Mouse (Mus musculus): ENCODE measurements around the gene Zfp426. TPM values are rescaled to one million over a fixed set of nuclear protein-coding genes. Genes with fewer than 3 reads are reported as not detected.
A peak's percentile ranks its signal among the peaks of the same experiment; 100 is the strongest.

Zfp426 gene
- total RNA-seq (2014; rRNA removed) (51.8 and 54.2 TPM in 2 replicates), polyA plus RNA-seq (2015; fragmentation: Nextera tagmentation; extraction: Ambion mirVana) (18.9 and 22.0 TPM in 2 replicates)

GRCm38 (mm10) chr9:20492527-20493233 is at the start of gene Zfp426:
TSS of gene Zfp426 (minus strand) at chr9:20492746.
- no peak for TF ChIP-seq CTCF (IDR thresholded peaks at IDR 0.05; ENCODE audit: low read depth)
- Histone ChIP-seq H3K4me1 (ENCODE audit: insufficient read depth) (peaks cover 14% of the 10 kb centered on the region), H3K4me3 (ENCODE audit: low read depth, low read length) (peak within 1 kb of the TSS; percentile 82), H3K4me2 (ENCODE audit: low read depth) (peak within 1 kb of the TSS; percentile 74), H3K27ac (ENCODE audit: low read depth, low read length) (peak within 1 kb of the TSS; percentile 97), H3K36me3 (ENCODE audit: insufficient read depth) (peaks cover 10% of the 10 kb centered on the region; the same call in 1 of the 2 replicates), H3K9ac (peak within 1 kb of the TSS; percentile 84), H3K27me3 (ENCODE audit: insufficient read depth, low read length) (no peaks in the 10 kb centered on the region), H3K9me3 (ENCODE audit: low read length) (no peaks in the 10 kb centered on the region)
- peak; percentile 95 for DNase-seq
- WGBS: under 1% methylated on average over 40 of the region's 40 CpGs
- ATAC-seq: peak; percentile 98

- no peaks in the 10 kb centered on the region for H3K36me3 ChIP-seq (ENCODE audit: insufficient read depth)
- no peaks in the 10 kb centered on the region for H3K9me3 ChIP-seq (ENCODE audit: low read length)
- ATAC-seq (no peak), DNase-seq (no peak)
- peaks cover 8% of the 10 kb centered on the region; the same call in 1 of the 2 replicates for H3K27me3 ChIP-seq (ENCODE audit: insufficient read depth, low read length)
- no peak for TF ChIP-seq CTCF (IDR thresholded peaks at IDR 0.05; ENCODE audit: low read depth)
- H3K4me3 ChIP-seq (ENCODE audit: low read depth, low read length): no peak overlapping the region
- no peak overlapping the region for H3K27ac ChIP-seq (ENCODE audit: low read depth, low read length)
- no peaks in the 10 kb centered on the region for H3K4me1 ChIP-seq (ENCODE audit: insufficient read depth)
- H3K9ac ChIP-seq: no peak overlapping the region
- WGBS: 77% methylated on average over 2 of the region's 2 CpGs
- no peak overlapping the region for H3K4me2 ChIP-seq (ENCODE audit: low read depth)
These were observed 44.1 kb upstream of the Zfp426 start for GRCm38 (mm10) chr9:20536598-20536997.

- Histone ChIP-seq H3K27ac (ENCODE audit: low read depth, low read length) (no peak overlapping the region), H3K9me3 (ENCODE audit: low read length) (no peaks in the 10 kb centered on the region), H3K4me3 (ENCODE audit: low read depth, low read length) (no peak overlapping the region), H3K27me3 (ENCODE audit: insufficient read depth, low read length) (peaks cover 7% of the 10 kb centered on the region; the same call in 1 of the 2 replicates), H3K4me1 (ENCODE audit: insufficient read depth) (no peaks in the 10 kb centered on the region), H3K4me2 (ENCODE audit: low read depth) (no peak overlapping the region), H3K36me3 (ENCODE audit: insufficient read depth) (no peaks in the 10 kb centered on the region), H3K9ac (no peak overlapping the region)
- ATAC-seq (peak; percentile 80), DNase-seq (peak; percentile 22)
- TF ChIP-seq CTCF (IDR thresholded peaks at IDR 0.05; ENCODE audit: low read depth): no peak
- 70% methylated on average over 8 of the region's 8 CpGs for WGBS
These were observed 41.9 kb upstream of the Zfp426 start for GRCm38 (mm10) chr9:20534326-20534926.

- WGBS: under 1% methylated on average over 46 of the region's 46 CpGs
- peak within 1 kb of the TSS; percentile 97 for H3K27ac ChIP-seq (ENCODE audit: low read depth, low read length)
- peak within 1 kb of the TSS; percentile 81 for H3K4me3 ChIP-seq (ENCODE audit: low read depth, low read length)
- no peaks in the 10 kb centered on the region for H3K27me3 ChIP-seq (ENCODE audit: insufficient read depth, low read length)
- H3K9me3 ChIP-seq (ENCODE audit: low read length): no peaks in the 10 kb centered on the region
- H3K4me2 ChIP-seq (ENCODE audit: low read depth): peak within 1 kb of the TSS; percentile 76
- DNase-seq: peak; percentile 93
- no peak for TF ChIP-seq CTCF (IDR thresholded peaks at IDR 0.05; ENCODE audit: low read depth)
- peaks cover 4% of the 10 kb centered on the region; the same call in 1 of the 2 replicates for H3K36me3 ChIP-seq (ENCODE audit: insufficient read depth)
- H3K9ac ChIP-seq: peak within 1 kb of the TSS; percentile 93
- H3K4me1 ChIP-seq (ENCODE audit: insufficient read depth): peaks cover 26% of the 10 kb centered on the region
- peak; percentile 94 for ATAC-seq
These were observed 28.9 kb upstream of the Zfp426 start, which contains the start of gene Zfp266 for GRCm38 (mm10) chr9:20521306-20521957. TSS of gene Zfp266 (minus strand) at chr9:20521417.

- Histone ChIP-seq H3K4me2 (ENCODE audit: low read depth) (peak overlapping the region; percentile 76), H3K4me1 (ENCODE audit: insufficient read depth) (peaks cover 26% of the 10 kb centered on the region), H3K4me3 (ENCODE audit: low read depth, low read length) (peak overlapping the region; percentile 81), H3K27ac (ENCODE audit: low read depth, low read length) (peak overlapping the region; percentile 97), H3K27me3 (ENCODE audit: insufficient read depth, low read length) (no peaks in the 10 kb centered on the region), H3K9ac (peak overlapping the region; percentile 93), H3K36me3 (ENCODE audit: insufficient read depth) (peaks cover 12% of the 10 kb centered on the region), H3K9me3 (ENCODE audit: low read length) (no peaks in the 10 kb centered on the region)
- DNase-seq (no peak), ATAC-seq (no peak; the same call in 1 of the 2 replicates)
- TF ChIP-seq CTCF (IDR thresholded peaks at IDR 0.05; ENCODE audit: low read depth): no peak
- WGBS: under 1% methylated on average over 17 of the region's 17 CpGs
These were observed 28.1 kb upstream of the Zfp426 start for GRCm38 (mm10) chr9:20520531-20521210.

GRCm38 (mm10) chr9:20519949-20520348 is 27.4 kb upstream of the Zfp426 start:
- Histone ChIP-seq H3K4me1 (ENCODE audit: insufficient read depth) (peaks cover 26% of the 10 kb centered on the region), H3K9me3 (ENCODE audit: low read length) (no peaks in the 10 kb centered on the region), H3K36me3 (ENCODE audit: insufficient read depth) (peaks cover 18% of the 10 kb centered on the region), H3K9ac (0 out of 2 replicates have a peak overlapping the region, but pooled peaks have one; percentile 28), H3K27me3 (ENCODE audit: insufficient read depth, low read length) (no peaks in the 10 kb centered on the region), H3K4me2 (ENCODE audit: low read depth) (peak overlapping the region; percentile 70), H3K4me3 (ENCODE audit: low read depth, low read length) (peak overlapping the region; percentile 81), H3K27ac (ENCODE audit: low read depth, low read length) (no peak overlapping the region)
- DNase-seq (no peak), ATAC-seq (no peak)
- no peak for TF ChIP-seq CTCF (IDR thresholded peaks at IDR 0.05; ENCODE audit: low read depth)
- WGBS: 4% methylated on average over 4 of the region's 4 CpGs
